In the genomic region with DNA sequence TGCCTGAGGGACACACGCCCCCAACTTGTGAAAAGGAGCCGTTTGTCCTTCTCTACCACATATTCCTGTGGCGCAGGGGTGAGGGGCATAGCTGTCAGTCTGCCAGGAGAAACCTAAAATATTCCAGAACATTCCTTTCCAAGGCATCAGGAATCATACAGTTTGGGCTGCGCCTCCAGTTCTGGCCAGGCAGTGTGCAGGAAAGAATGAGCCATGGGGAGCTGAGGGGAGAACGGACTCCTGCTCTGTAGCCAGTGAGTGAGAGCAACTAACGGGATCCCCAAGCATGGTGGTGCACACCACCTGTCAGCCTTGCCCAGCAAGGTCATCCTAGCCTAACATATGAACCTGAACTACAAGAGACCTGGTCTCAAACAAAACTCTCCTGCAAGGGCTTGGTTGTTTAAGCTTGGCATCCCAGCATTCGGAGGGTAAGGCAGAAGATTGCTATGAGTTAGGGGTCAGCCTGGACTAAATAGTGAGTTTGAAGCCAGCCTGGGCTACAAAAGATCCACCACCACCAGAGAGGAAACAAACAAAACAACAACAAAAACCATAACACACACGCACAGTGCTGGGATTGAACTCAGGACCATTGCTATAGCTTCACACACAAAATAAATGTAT, we compare ENCODE assay signal across 8 mouse cellular contexts. TPM values are rescaled to one million over a fixed set of nuclear protein-coding genes. Genes with fewer than 3 reads are reported as not detected.
DNase-seq lines count a peak whose midpoint lies in the region; ATAC-seq and TF ChIP-seq lines count a peak whose summit lies in the region.

No protein-coding gene starts in this region.

- H3K9ac ChIP-seq in intestine, embryonic 16.5 days (ENCODE audit: low read depth, low read length), result no peak overlapping the region
- no peak overlapping the region for H3K9ac ChIP-seq in intestine, embryonic 15.5 days
- H3K9ac ChIP-seq in midbrain, embryonic 13.5 days (replicated peaks), result no peak overlapping the region

- ATAC-seq in intestine, embryonic 16.5 days, result no peak
- ATAC-seq in intestine, embryonic 15.5 days, result no peak
- no peak for ATAC-seq in midbrain, embryonic 13.5 days

- no peak for TF ChIP-seq CTCF in bone marrow macrophage, adult 2 months (IDR thresholded peaks at IDR 0.05; ENCODE audit: low read depth, low read length)

- intact Hi-C loops in heart, postnatal 25 days (cut with DNase I), result loop anchor here (2.0 kb wide), 1 partner anchor 34 kb away; no protein-coding TSS in a partner anchor

- H3K27ac ChIP-seq in intestine, embryonic 16.5 days (ENCODE audit: low read length), result 0 out of 2 replicates have a peak overlapping the region, but pooled peaks have one; percentile 28
- no peak overlapping the region for H3K27ac ChIP-seq in intestine, embryonic 15.5 days
- peak overlapping the region; percentile 88 for H3K27ac ChIP-seq in bone marrow macrophage, adult 2 months (ENCODE audit: insufficient read depth, low read depth, low read length)
- H3K27ac ChIP-seq in midbrain, embryonic 13.5 days, result no peak overlapping the region

- no peak overlapping the region for H3K4me2 ChIP-seq in intestine, embryonic 16.5 days (ENCODE audit: low read depth, low read length)
- no peak overlapping the region for H3K4me2 ChIP-seq in intestine, embryonic 15.5 days (replicated peaks)
- no peak overlapping the region for H3K4me2 ChIP-seq in midbrain, embryonic 13.5 days (replicated peaks)

- H3K27me3 ChIP-seq in intestine, embryonic 16.5 days (replicated peaks; ENCODE audit: control insufficient read depth, insufficient read depth, low read length), result no peaks in the 10 kb centered on the region
- no peaks in the 10 kb centered on the region for H3K27me3 ChIP-seq in intestine, embryonic 15.5 days (replicated peaks)
- no peaks in the 10 kb centered on the region for H3K27me3 ChIP-seq in midbrain, embryonic 13.5 days

- 61% methylated on average over 8 of the region's 8 CpGs for WGBS in intestine, embryonic 16.5 days
- 65% methylated on average over 8 of the region's 8 CpGs for WGBS in intestine, embryonic 15.5 days
- 83% methylated on average over 8 of the region's 8 CpGs for WGBS in midbrain, embryonic 13.5 days

- H3K36me3 ChIP-seq in intestine, embryonic 16.5 days (ENCODE audit: control insufficient read depth, insufficient read depth, low read length), result no peaks in the 10 kb centered on the region
- no peaks in the 10 kb centered on the region for H3K36me3 ChIP-seq in intestine, embryonic 15.5 days
- no peaks in the 10 kb centered on the region for H3K36me3 ChIP-seq in midbrain, embryonic 13.5 days

- no peak overlapping the region for H3K4me3 ChIP-seq in intestine, embryonic 16.5 days (ENCODE audit: low read length)
- H3K4me3 ChIP-seq in intestine, embryonic 15.5 days (replicated peaks), result no peak overlapping the region
- peak overlapping the region; percentile 57; the same call in 1 of the 2 replicates for H3K4me3 ChIP-seq in bone marrow macrophage, adult 2 months (ENCODE audit: insufficient read depth, low read length)
- H3K4me3 ChIP-seq in midbrain, embryonic 13.5 days (replicated peaks), result no peak overlapping the region

- no peaks in the 10 kb centered on the region for H3K9me3 ChIP-seq in intestine, embryonic 16.5 days (ENCODE audit: control insufficient read depth, low read length)
- no peaks in the 10 kb centered on the region for H3K9me3 ChIP-seq in intestine, embryonic 15.5 days
- no peaks in the 10 kb centered on the region for H3K9me3 ChIP-seq in midbrain, embryonic 13.5 days

- no peak for TF ChIP-seq POLR2A in bone marrow macrophage, adult 2 months (IDR thresholded peaks at IDR 0.05; ENCODE audit: borderline replicate concordance, low read depth, low read length)

- peak; percentile 66 for DNase-seq in 3134 (ENCODE audit: extremely low read depth, insufficient read length, low spot score)
- DNase-seq in heart, postnatal 25 days (ENCODE audit: low spot score), result peak; percentile 31
- DNase-seq in cerebellum, postnatal 36 days, result no peak
- no peak for DNase-seq in retina, embryonic 14.5 days (ENCODE audit: low spot score)

- H3K4me1 ChIP-seq in intestine, embryonic 16.5 days (ENCODE audit: control insufficient read depth, insufficient read depth, low read length), result peaks cover 1% of the 10 kb centered on the region; the same call in 1 of the 2 replicates
- H3K4me1 ChIP-seq in intestine, embryonic 15.5 days (replicated peaks), result no peaks in the 10 kb centered on the region; the same call in 1 of the 2 replicates
- peaks cover 7% of the 10 kb centered on the region for H3K4me1 ChIP-seq in bone marrow macrophage, adult 2 months (ENCODE audit: control insufficient read depth, insufficient read depth, low read length)
- no peaks in the 10 kb centered on the region for H3K4me1 ChIP-seq in midbrain, embryonic 13.5 days (replicated peaks)

RNA-seq across cellular contexts. Expression of gene Gm10282, which starts 2.0 kb away (rescaled TPM):
- 14.3 and 18.9 TPM in 2 replicates for polyA plus RNA-seq in intestine, embryonic 16.5 days (2015; fragmentation: Nextera tagmentation; extraction: Ambion mirVana)
- 21.5 and 24.3 TPM in 2 replicates for polyA plus RNA-seq in intestine, embryonic 15.5 days (2015; fragmentation: Nextera tagmentation; extraction: Ambion mirVana)
- polyA plus RNA-seq in bone marrow macrophage, adult 2 months (2012; ENCODE audit: insufficient read depth, insufficient read length, missing spikeins), result 6.7 TPM in 1 of 2 replicates, not detected in the other
- 10 to 100 TPM in 1 of 2 experiments, 1 to 10 TPM in 1; 7.6 to 10.1 TPM for total RNA-seq in heart, postnatal 25 days (2021)
- 19.3 and 19.8 TPM in 2 replicates for polyA plus RNA-seq in midbrain, embryonic 13.5 days (2015; fragmentation: Nextera tagmentation; extraction: Ambion mirVana)

RNA-seq across cellular contexts. Expression of gene Klf2, which starts 15.7 kb away (rescaled TPM):
- 3.6 and 5.1 TPM in 2 replicates for polyA plus RNA-seq in intestine, embryonic 16.5 days (2015; fragmentation: Nextera tagmentation; extraction: Ambion mirVana)
- polyA plus RNA-seq in intestine, embryonic 15.5 days (2015; fragmentation: Nextera tagmentation; extraction: Ambion mirVana), result 6.6 and 7.2 TPM in 2 replicates
- polyA plus RNA-seq in bone marrow macrophage, adult 2 months (2012; ENCODE audit: insufficient read depth, insufficient read length, missing spikeins), result 34.3 and 37.1 TPM in 2 replicates
- 10 to 100 TPM; 48.2 to 62.5 TPM for total RNA-seq in heart, postnatal 25 days (2021)
- polyA plus RNA-seq in midbrain, embryonic 13.5 days (2015; fragmentation: Nextera tagmentation; extraction: Ambion mirVana), result 2.7 and 4.3 TPM in 2 replicates

Comparison
In these comparisons a context has a peak if more than half of its experiments do, and no peak if none do; other contexts are left out.
1. H3K27ac ChIP-seq: peak in intestine, embryonic 16.5 days (single experiment) and bone marrow macrophage, adult 2 months (single experiment); none in intestine, embryonic 15.5 days (single experiment) and midbrain, embryonic 13.5 days (single experiment).
2. DNase-seq: peak in 3134 (single experiment) and heart, postnatal 25 days (single experiment); none in cerebellum, postnatal 36 days (0 of 2) and retina, embryonic 14.5 days (single experiment).